Mouse (Mus musculus): ENCODE measurements around the gene Lrp1. TPM values are rescaled to one million over a fixed set of nuclear protein-coding genes. Genes with fewer than 3 reads are reported as not detected.
A peak's percentile ranks its signal among the peaks of the same experiment; 100 is the strongest.

The Lrp1 gene
- total and polyA plus RNA-seq, 3 experiments = 3.1 to 51.2 (median 11.8) TPM

GRCm38 (mm10) chr10:127557397-127557796 lies 63.6 kb downstream of the Lrp1 start:
- Histone ChIP-seq H3K27ac (ENCODE audit: insufficient read depth, low read depth) (no peak overlapping the region), H3K4me3 (replicated peaks in 1 of 3; ENCODE audit: low read depth in 2 of 3, low read length in 2 of 3, poor library complexity in 1 of 3) (no peak overlapping the region), H3K9me3 (replicated peaks; ENCODE audit: low read length) (no peaks in the 10 kb centered on the region), H3K79me2 (replicated peaks; ENCODE audit: control insufficient read depth, extremely low read depth, insufficient read depth, poor library complexity, severe bottlenecking) (no peaks in the 10 kb centered on the region), H3K4me1 (ENCODE audit: control insufficient read depth in 1 of 2, insufficient read depth in 2 of 2) (no peaks in the 10 kb centered on the region), H3K9ac (ENCODE audit: insufficient read depth, low read depth) (no peak overlapping the region), H3K27me3 (replicated peaks) (no peaks in the 10 kb centered on the region), H3K4me2 (ENCODE audit: insufficient read depth, low read depth, poor library complexity, severe bottlenecking) (no peak overlapping the region), H3K36me3 (replicated peaks in 1 of 2; ENCODE audit: control insufficient read depth in 1 of 2, insufficient read depth in 1 of 2, low read length in 1 of 2) (peaks cover 92 to 94% of the 10 kb centered on the region in 2 experiments)
- no peak for DNase-seq (ENCODE audit: extremely low read depth)
- TF ChIP-seq CTCF (conservative IDR thresholded peaks at IDR 0.05 in 1 of 2, IDR thresholded peaks at IDR 0.05 in 1 of 2; ENCODE audit: low read depth in 2 of 2, low read length in 2 of 2) (peak in 1 of 2 experiments; percentile 44; a peak in 2 of 4 replicates), USF2 (conservative IDR thresholded peaks at IDR 0.05; ENCODE audit: low read depth, low read length) (no peak)
- dilution Hi-C loops (cut with MboI; ENCODE audit: extremely low pct_ligation_motif_present, extremely low pct_unique_long_range_greater_than_20kb, low sequenced_read_pairs) = no loop called here
- in situ Hi-C loops (cut with MboI; ENCODE audit: low pct_ligation_motif_present, low pct_unique_long_range_greater_than_20kb, low sequenced_read_pairs) = no loop called here

DNA sequence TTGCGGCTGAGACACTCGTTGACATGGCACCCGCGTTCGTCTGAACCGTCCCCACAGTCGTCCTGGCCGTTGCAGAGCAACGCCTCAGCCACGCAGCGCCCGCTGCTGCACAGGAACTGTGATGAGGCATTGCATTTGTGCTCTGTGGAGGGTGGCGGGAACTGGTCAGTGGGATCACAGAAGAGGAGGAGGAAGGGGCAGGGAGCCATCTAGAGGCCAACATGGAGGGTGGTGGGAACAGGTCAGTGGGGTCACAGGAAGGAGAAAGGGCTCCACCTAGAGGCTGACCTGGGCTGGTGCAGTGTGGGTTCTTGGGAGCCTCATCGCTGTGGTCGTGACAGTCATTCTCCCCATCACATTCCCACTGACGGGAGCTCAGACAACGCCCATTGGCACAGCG lies 65.2 kb downstream of the Lrp1 start:
- H3K36me3 ChIP-seq (replicated peaks in 1 of 2; ENCODE audit: control insufficient read depth in 1 of 2, insufficient read depth in 1 of 2, low read length in 1 of 2) = peaks cover 98 to 99% of the 10 kb centered on the region in 2 experiments
- no peaks in the 10 kb centered on the region for H3K4me1 ChIP-seq (ENCODE audit: control insufficient read depth in 1 of 2, insufficient read depth in 2 of 2)
- no peaks in the 10 kb centered on the region for H3K27me3 ChIP-seq (replicated peaks)
- H3K79me2 ChIP-seq (replicated peaks; ENCODE audit: control insufficient read depth, extremely low read depth, insufficient read depth, poor library complexity, severe bottlenecking) = no peaks in the 10 kb centered on the region
- no peak overlapping the region for H3K4me3 ChIP-seq (replicated peaks in 1 of 3; ENCODE audit: low read depth in 2 of 3, low read length in 2 of 3, poor library complexity in 1 of 3)
- peak; percentile 58 for DNase-seq (ENCODE audit: extremely low read depth)
- H3K9ac ChIP-seq (ENCODE audit: insufficient read depth, low read depth) = no peak overlapping the region
- in situ Hi-C loops (cut with MboI; ENCODE audit: low pct_ligation_motif_present, low pct_unique_long_range_greater_than_20kb, low sequenced_read_pairs) = no loop called here
- dilution Hi-C loops (cut with MboI; ENCODE audit: extremely low pct_ligation_motif_present, extremely low pct_unique_long_range_greater_than_20kb, low sequenced_read_pairs) = no loop called here
- no peak overlapping the region for H3K27ac ChIP-seq (ENCODE audit: insufficient read depth, low read depth)
- no peaks in the 10 kb centered on the region for H3K9me3 ChIP-seq (replicated peaks; ENCODE audit: low read length)
- TF ChIP-seq CHD2 (IDR thresholded peaks at IDR 0.05; ENCODE audit: low read length) (no peak), POLR2AphosphoS2 (IDR thresholded peaks at IDR 0.05; ENCODE audit: low read depth, low read length) (no peak), NELFE (IDR thresholded peaks at IDR 0.05; ENCODE audit: low read depth, low read length) (peak; percentile 67; the same call in 1 of the 2 replicates), CTCF (conservative IDR thresholded peaks at IDR 0.05 in 1 of 2, IDR thresholded peaks at IDR 0.05 in 1 of 2; ENCODE audit: low read depth in 2 of 2, low read length in 2 of 2) (peak; percentile 91 to 99), TCF12 (IDR thresholded peaks at IDR 0.05; ENCODE audit: low read depth, low read length) (no peak), SMC3 (IDR thresholded peaks at IDR 0.05; ENCODE audit: low read depth, low read length) (peak; percentile 77), HCFC1 (IDR thresholded peaks at IDR 0.05; ENCODE audit: low read depth, low read length) (no peak), RAD21 (IDR thresholded peaks at IDR 0.05; ENCODE audit: low read depth, low read length) (peak; percentile 78), BHLHE40 (IDR thresholded peaks at IDR 0.05; ENCODE audit: low read depth, low read length) (no peak), ETS1 (conservative IDR thresholded peaks at IDR 0.05; ENCODE audit: low read depth, low read length) (no peak)
- H3K4me2 ChIP-seq (ENCODE audit: insufficient read depth, low read depth, poor library complexity, severe bottlenecking) = no peak overlapping the region

- Histone ChIP-seq H3K27me3 (replicated peaks) (no peaks in the 10 kb centered on the region), H3K36me3 (replicated peaks in 1 of 2; ENCODE audit: control insufficient read depth in 1 of 2, insufficient read depth in 1 of 2, low read length in 1 of 2) (peaks cover 92 to 97% of the 10 kb centered on the region in 2 experiments), H3K27ac (ENCODE audit: insufficient read depth, low read depth) (no peak overlapping the region), H3K79me2 (replicated peaks; ENCODE audit: control insufficient read depth, extremely low read depth, insufficient read depth, poor library complexity, severe bottlenecking) (no peaks in the 10 kb centered on the region), H3K9me3 (replicated peaks; ENCODE audit: low read length) (no peaks in the 10 kb centered on the region), H3K4me2 (ENCODE audit: insufficient read depth, low read depth, poor library complexity, severe bottlenecking) (no peak overlapping the region), H3K4me3 (replicated peaks in 1 of 3; ENCODE audit: low read depth in 2 of 3, low read length in 2 of 3, poor library complexity in 1 of 3) (no peak overlapping the region), H3K9ac (ENCODE audit: insufficient read depth, low read depth) (no peak overlapping the region), H3K4me1 (ENCODE audit: control insufficient read depth in 1 of 2, insufficient read depth in 2 of 2) (no peaks in the 10 kb centered on the region)
- TF ChIP-seq USF2 (conservative IDR thresholded peaks at IDR 0.05; ENCODE audit: low read depth, low read length) (no peak), RAD21 (IDR thresholded peaks at IDR 0.05; ENCODE audit: low read depth, low read length) (no peak), ETS1 (conservative IDR thresholded peaks at IDR 0.05; ENCODE audit: low read depth, low read length) (no peak), TCF12 (IDR thresholded peaks at IDR 0.05; ENCODE audit: low read depth, low read length) (no peak), MEF2A (IDR thresholded peaks at IDR 0.05; ENCODE audit: borderline replicate concordance, low read depth, low read length) (no peak), CHD2 (IDR thresholded peaks at IDR 0.05; ENCODE audit: low read length) (no peak), GABPA (IDR thresholded peaks at IDR 0.05; ENCODE audit: insufficient replicate concordance, low read depth, low read length) (no peak), NELFE (IDR thresholded peaks at IDR 0.05; ENCODE audit: low read depth, low read length) (no peak), ZNF384 (IDR thresholded peaks at IDR 0.05; ENCODE audit: low read depth, low read length) (no peak), EP300 (IDR thresholded peaks at IDR 0.05; ENCODE audit: low read length) (no peak), IRF4 (IDR thresholded peaks at IDR 0.05; ENCODE audit: low read depth, low read length) (no peak), ZMIZ1 (IDR thresholded peaks at IDR 0.05; ENCODE audit: low read depth, low read length) (no peak), MYC (IDR thresholded peaks at IDR 0.05; ENCODE audit: low read depth, low read length) (no peak), MAX (IDR thresholded peaks at IDR 0.05; ENCODE audit: low read length) (no peak)
- dilution Hi-C loops (cut with MboI; ENCODE audit: extremely low pct_ligation_motif_present, extremely low pct_unique_long_range_greater_than_20kb, low sequenced_read_pairs) = no loop called here
- in situ Hi-C loops (cut with MboI; ENCODE audit: low pct_ligation_motif_present, low pct_unique_long_range_greater_than_20kb, low sequenced_read_pairs) = no loop called here
- no peak for DNase-seq (ENCODE audit: extremely low read depth)
Observed at GRCm38 (mm10) chr10:127549892-127550291, 71.1 kb downstream of the Lrp1 start.
